11 mouse cellular contexts compared by ENCODE assay signal in genomic region chr11:87751031-87751430, GRCm38 (mm10). TPM values are rescaled to one million over a fixed set of nuclear protein-coding genes. Genes with fewer than 3 reads are reported as not detected.
DNase-seq lines count a peak whose midpoint lies in the region; ATAC-seq and TF ChIP-seq lines count a peak whose summit lies in the region.
"Had no signal": no experiment of that assay in that cellular context is flagged by ENCODE, and none has a peak within 500 bp of the region (broad histone marks: within the 10 kb centered on the region; RNA-seq: fewer than 3 reads in every experiment).

No protein-coding gene starts in this region.

- WGBS in heart, embryonic 11.5 days (ENCODE audit: insufficient replicate concordance) = 77% methylated on average over 8 of the region's 8 CpGs
- 22% methylated on average over 8 of the region's 8 CpGs for WGBS in spleen, adult 2 months
- WGBS in liver, embryonic 11.5 days = 51% methylated on average over 8 of the region's 8 CpGs

- peak overlapping the region; percentile 14; the same call in 1 of the 2 replicates for H3K4me2 ChIP-seq in heart, embryonic 11.5 days
- peak overlapping the region; percentile 82 for H3K4me2 ChIP-seq in liver, embryonic 11.5 days
- H3K4me2 ChIP-seq: midbrain, embryonic 12.5 days had no signal

- no peak for ATAC-seq in heart, embryonic 11.5 days (replicated peaks; ENCODE audit: insufficient number of reproducible peaks, low FRiP score, low TSS enrichment)
- ATAC-seq in liver, embryonic 11.5 days (replicated peaks; ENCODE audit: low FRiP score) = no peak
- ATAC-seq: hindbrain, embryonic 16.5 days had no signal

- H3K36me3 ChIP-seq in heart, embryonic 11.5 days (ENCODE audit: control insufficient read depth, insufficient read depth, low read length) = no peaks in the 10 kb centered on the region
- H3K36me3 ChIP-seq in spleen, adult 2 months (ENCODE audit: control insufficient read depth, insufficient read depth, low read length) = no peaks in the 10 kb centered on the region; the same call in 1 of the 2 replicates
- no peaks in the 10 kb centered on the region; the same call in 1 of the 2 replicates for H3K36me3 ChIP-seq in liver, embryonic 11.5 days (ENCODE audit: control insufficient read depth, insufficient read depth, low read length)
- H3K36me3 ChIP-seq: midbrain, embryonic 12.5 days had no signal

- H3K9me3 ChIP-seq in heart, embryonic 11.5 days (replicated peaks; ENCODE audit: control insufficient read depth, low read length) = no peaks in the 10 kb centered on the region
- no peaks in the 10 kb centered on the region for H3K9me3 ChIP-seq in liver, embryonic 11.5 days (ENCODE audit: control insufficient read depth, low read length)
- H3K9me3 ChIP-seq: midbrain, embryonic 12.5 days had no signal

- H3K9ac ChIP-seq in heart, embryonic 11.5 days (ENCODE audit: low read depth, low read length) = 0 out of 2 replicates have a peak overlapping the region, but pooled peaks have one; percentile 49
- peak overlapping the region; percentile 66 for H3K9ac ChIP-seq in liver, embryonic 11.5 days (ENCODE audit: low read depth, low read length)
- H3K9ac ChIP-seq: midbrain, embryonic 12.5 days had no signal

- H3K27me3 ChIP-seq in heart, embryonic 11.5 days (ENCODE audit: control insufficient read depth, insufficient read depth, low read length) = no peaks in the 10 kb centered on the region
- H3K27me3 ChIP-seq in spleen, adult 2 months (ENCODE audit: control insufficient read depth, insufficient read depth, low read length) = no peaks in the 10 kb centered on the region
- H3K27me3 ChIP-seq in liver, embryonic 11.5 days (replicated peaks; ENCODE audit: control insufficient read depth, insufficient read depth, low read length) = no peaks in the 10 kb centered on the region
- H3K27me3 ChIP-seq: midbrain, embryonic 12.5 days had no signal

- H3K27ac ChIP-seq in heart, embryonic 11.5 days (ENCODE audit: low read depth, low read length) = peak overlapping the region; percentile 80; the same call in 1 of the 2 replicates
- H3K27ac ChIP-seq in spleen, adult 2 months (ENCODE audit: insufficient read depth, low read length) = peak overlapping the region; percentile 98
- peak overlapping the region; percentile 100 for H3K27ac ChIP-seq in liver, embryonic 11.5 days (ENCODE audit: low read depth, low read length)
- H3K27ac ChIP-seq in layer of hippocampus, adult 2 months = no peak overlapping the region
- H3K27ac ChIP-seq: midbrain, embryonic 12.5 days had no signal

- no peak for TF ChIP-seq CTCF in spleen, adult 2 months (IDR thresholded peaks at IDR 0.05; ENCODE audit: extremely low read depth, insufficient read depth, insufficient read length, insufficient replicate concordance)
- TF ChIP-seq CTCF in layer of hippocampus, adult 2 months (conservative IDR thresholded peaks at IDR 0.05) = no peak

- no peak for TF ChIP-seq POLR2A in spleen, adult 2 months (IDR thresholded peaks at IDR 0.05; ENCODE audit: low read depth, low read length)

- no peak overlapping the region for H3K4me3 ChIP-seq in heart, embryonic 11.5 days (ENCODE audit: low read depth, low read length)
- peak overlapping the region; percentile 60 for H3K4me3 ChIP-seq in spleen, adult 2 months (ENCODE audit: extremely low read depth, insufficient read depth, insufficient read length)
- peak overlapping the region; percentile 31 for H3K4me3 ChIP-seq in liver, embryonic 11.5 days (ENCODE audit: low read depth, low read length)
- no peak overlapping the region for H3K4me3 ChIP-seq in layer of hippocampus, adult 2 months
- H3K4me3 ChIP-seq: midbrain, embryonic 12.5 days had no signal

- H3K4me1 ChIP-seq in heart, embryonic 11.5 days (ENCODE audit: control insufficient read depth, insufficient read depth, low read length) = peaks cover 5% of the 10 kb centered on the region; the same call in 1 of the 2 replicates
- peaks cover 43% of the 10 kb centered on the region for H3K4me1 ChIP-seq in spleen, adult 2 months (ENCODE audit: control insufficient read depth, insufficient read depth, insufficient read length)
- peaks cover 49% of the 10 kb centered on the region for H3K4me1 ChIP-seq in liver, embryonic 11.5 days (replicated peaks; ENCODE audit: control insufficient read depth, insufficient read depth, low read length)
- H3K4me1 ChIP-seq: midbrain, embryonic 12.5 days had no signal

- no peak for DNase-seq in heart, adult 8-10 months (ENCODE audit: low spot score)
- peak in 1 of 2 experiments; percentile 37 for DNase-seq in spleen, adult 2 months (ENCODE audit: low read depth in 1 of 2, low spot score in 2 of 2)
- DNase-seq in spleen, postnatal 14 days (ENCODE audit: low spot score in 2 of 2) = no peak
- DNase-seq in liver, embryonic 11.5 days (ENCODE audit: low spot score) = peak; percentile 43
- peak; percentile 74 for DNase-seq in thymus, postnatal 25 days
- DNase-seq in layer of hippocampus, adult 2 months (ENCODE audit: low spot score in 2 of 2) = no peak
- DNase-seq in right cerebral cortex, adult 18-20 months = no peak
- DNase-seq: embryo, embryonic 11 days had no signal

RNA-seq across cellular contexts. Expression of gene Tspoap1, which starts 9.3 kb away (rescaled TPM):
- polyA plus RNA-seq in heart, embryonic 11.5 days (2014; fragmentation: Nextera tagmentation; extraction: Ambion mirVana) = 0.72 and 1.2 TPM in 2 replicates
- under 1 TPM in 3 of 4 experiments, not detected in 1; 0.14 to 0.25 (median 0.22) TPM for total RNA-seq in heart, adult 8-10 months (2022)
- polyA plus RNA-seq in spleen, adult 2 months (2012; rRNA removed) = 6.1 and 6.2 TPM in 2 replicates
- polyA plus RNA-seq in liver, embryonic 11.5 days (2014; fragmentation: Nextera tagmentation; extraction: Ambion mirVana) = 7.7 and 9.3 TPM in 2 replicates
- total RNA-seq in layer of hippocampus, adult 2 months (2021) = 100 to 1,000 TPM; 155 to 175 TPM

RNA-seq across cellular contexts. Expression of gene Supt4a, which starts 13.7 kb away (rescaled TPM):
- 114 and 120 TPM in 2 replicates for polyA plus RNA-seq in heart, embryonic 11.5 days (2014; fragmentation: Nextera tagmentation; extraction: Ambion mirVana)
- 10 to 100 TPM; 37.1 to 52.2 (median 38.0) TPM for total RNA-seq in heart, adult 8-10 months (2022)
- polyA plus RNA-seq in spleen, adult 2 months (2012; rRNA removed) = 59.1 and 62.2 TPM in 2 replicates
- polyA plus RNA-seq in liver, embryonic 11.5 days (2014; fragmentation: Nextera tagmentation; extraction: Ambion mirVana) = 233 and 240 TPM in 2 replicates
- total RNA-seq in layer of hippocampus, adult 2 months (2021) = 10 to 100 TPM; 72.1 to 72.8 TPM

RNA-seq across cellular contexts. Expression of gene Mpo, which starts 42.4 kb away (rescaled TPM):
- 6.7 and 9.4 TPM in 2 replicates for polyA plus RNA-seq in heart, embryonic 11.5 days (2014; fragmentation: Nextera tagmentation; extraction: Ambion mirVana)
- total RNA-seq in heart, adult 8-10 months (2022) = under 1 TPM in 1 of 4 experiments, not detected in 3; 0.89 TPM
- 21.9 and 28.7 TPM in 2 replicates for polyA plus RNA-seq in spleen, adult 2 months (2012; rRNA removed)
- 190 and 206 TPM in 2 replicates for polyA plus RNA-seq in liver, embryonic 11.5 days (2014; fragmentation: Nextera tagmentation; extraction: Ambion mirVana)
- total RNA-seq in layer of hippocampus, adult 2 months (2021) = not detected

Comparison
In these comparisons a context has a peak if more than half of its experiments do, and no peak if none do; other contexts are left out.
1. H3K4me3 ChIP-seq: peak in spleen, adult 2 months (single experiment) and liver, embryonic 11.5 days (single experiment); none in heart, embryonic 11.5 days (single experiment) and layer of hippocampus, adult 2 months (single experiment).
2. DNase-seq: peak in liver, embryonic 11.5 days (single experiment) and thymus, postnatal 25 days (single experiment); none in heart, adult 8-10 months (single experiment), spleen, postnatal 14 days (0 of 2), layer of hippocampus, adult 2 months (0 of 2) and right cerebral cortex, adult 18-20 months (single experiment).